Mouse (Mus musculus): Measurements from ENCODE around the gene Gemin2. TPM values are rescaled to one million over a fixed set of nuclear protein-coding genes. Genes with fewer than 3 reads are reported as not detected.
"Not testable (repeated sequence)": the region's sequence is repeated elsewhere in the genome, so short reads cannot be mapped to it uniquely, and the experiment has no call there.

The Gemin2 gene
- polyA plus RNA-seq, 1 experiment from 2014 or later: 23.8 TPM

DNA sequence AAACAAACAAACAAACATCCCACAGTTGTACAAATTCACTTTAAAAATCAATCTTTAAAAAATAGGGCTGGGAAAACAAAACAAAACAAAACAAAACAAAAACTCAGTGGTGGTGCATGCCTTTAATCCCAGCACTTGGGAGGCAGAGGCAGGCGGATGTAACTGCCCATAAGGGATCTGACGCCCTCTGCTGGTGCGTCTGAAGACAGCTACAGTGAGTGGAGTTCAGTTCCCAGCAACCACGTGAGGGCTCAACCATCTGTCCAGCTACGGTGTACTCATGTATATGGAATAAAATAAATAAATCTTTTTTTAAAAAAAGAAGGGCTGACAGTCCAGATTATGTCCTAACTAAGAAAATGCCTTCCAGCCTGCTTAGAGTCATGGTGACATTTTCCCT is 18.9 kb downstream of the Gemin2 start:
- 66% methylated on average over 5 of the region's 5 CpGs for WGBS
- Histone ChIP-seq H3K9ac (no peak overlapping the region), H3K4me1 (replicated peaks) (no peaks in the 10 kb centered on the region), H3K27me3 (replicated peaks) (no peaks in the 10 kb centered on the region), H3K9me3 (no peaks in the 10 kb centered on the region), H3K36me3 (peaks cover 4% of the 10 kb centered on the region; the same call in 1 of the 2 replicates), H3K4me3 (replicated peaks) (no peak overlapping the region), H3K4me2 (replicated peaks) (no peak overlapping the region), H3K27ac (no peak overlapping the region)
- ATAC-seq: no peak

DNA sequence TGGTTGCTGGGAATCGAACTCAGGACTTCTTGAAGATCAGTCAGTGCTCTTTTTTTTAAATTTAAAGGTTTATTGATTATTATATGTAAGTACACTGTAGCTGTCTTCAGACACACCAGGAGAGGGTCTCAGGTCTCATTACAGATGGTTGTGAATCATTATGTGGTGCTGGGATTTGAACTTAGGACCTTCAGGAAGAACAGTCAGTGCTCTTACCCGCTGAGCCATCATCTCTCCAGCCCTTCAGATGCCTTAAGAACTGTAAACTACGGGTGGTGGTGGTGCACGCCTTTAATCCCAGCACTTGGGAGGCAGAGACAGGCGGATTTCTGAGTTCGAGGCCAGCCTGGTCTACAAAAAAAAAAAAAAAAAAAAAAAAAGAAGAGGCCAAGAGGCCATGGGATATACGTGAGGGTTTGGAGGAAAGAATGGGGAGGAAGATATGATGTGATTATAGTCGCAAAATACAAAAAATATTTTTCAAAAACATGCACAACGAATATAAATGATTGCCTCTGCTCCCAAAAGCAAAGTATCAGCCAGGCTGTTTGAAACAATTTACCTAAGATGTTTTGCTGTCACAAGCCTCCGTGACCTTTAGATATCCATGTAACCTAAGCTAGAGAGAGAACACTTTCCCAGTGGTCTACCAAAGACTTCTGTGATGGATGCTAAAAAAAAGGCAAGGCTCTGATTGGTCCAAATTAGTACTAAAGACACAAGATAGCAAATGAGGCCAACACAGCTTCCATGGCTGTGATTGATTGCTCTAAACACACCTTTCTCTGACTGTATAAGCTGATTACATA is 26.2 kb downstream of the Gemin2 start:
- no peaks in the 10 kb centered on the region for H3K4me1 ChIP-seq (replicated peaks)
- H3K27ac ChIP-seq: no peak overlapping the region
- no peak; the same call in 1 of the 2 replicates for ATAC-seq
- H3K27me3 ChIP-seq (replicated peaks): no peaks in the 10 kb centered on the region
- H3K9me3 ChIP-seq: no peaks in the 10 kb centered on the region
- H3K4me2 ChIP-seq (replicated peaks): no peak overlapping the region; the same call in 1 of the 2 replicates
- H3K9ac ChIP-seq: no peak overlapping the region
- WGBS: 68% methylated on average over 10 of the region's 10 CpGs
- H3K36me3 ChIP-seq: peaks cover 10% of the 10 kb centered on the region; the same call in 1 of the 2 replicates
- H3K4me3 ChIP-seq (replicated peaks): no peak overlapping the region

DNA sequence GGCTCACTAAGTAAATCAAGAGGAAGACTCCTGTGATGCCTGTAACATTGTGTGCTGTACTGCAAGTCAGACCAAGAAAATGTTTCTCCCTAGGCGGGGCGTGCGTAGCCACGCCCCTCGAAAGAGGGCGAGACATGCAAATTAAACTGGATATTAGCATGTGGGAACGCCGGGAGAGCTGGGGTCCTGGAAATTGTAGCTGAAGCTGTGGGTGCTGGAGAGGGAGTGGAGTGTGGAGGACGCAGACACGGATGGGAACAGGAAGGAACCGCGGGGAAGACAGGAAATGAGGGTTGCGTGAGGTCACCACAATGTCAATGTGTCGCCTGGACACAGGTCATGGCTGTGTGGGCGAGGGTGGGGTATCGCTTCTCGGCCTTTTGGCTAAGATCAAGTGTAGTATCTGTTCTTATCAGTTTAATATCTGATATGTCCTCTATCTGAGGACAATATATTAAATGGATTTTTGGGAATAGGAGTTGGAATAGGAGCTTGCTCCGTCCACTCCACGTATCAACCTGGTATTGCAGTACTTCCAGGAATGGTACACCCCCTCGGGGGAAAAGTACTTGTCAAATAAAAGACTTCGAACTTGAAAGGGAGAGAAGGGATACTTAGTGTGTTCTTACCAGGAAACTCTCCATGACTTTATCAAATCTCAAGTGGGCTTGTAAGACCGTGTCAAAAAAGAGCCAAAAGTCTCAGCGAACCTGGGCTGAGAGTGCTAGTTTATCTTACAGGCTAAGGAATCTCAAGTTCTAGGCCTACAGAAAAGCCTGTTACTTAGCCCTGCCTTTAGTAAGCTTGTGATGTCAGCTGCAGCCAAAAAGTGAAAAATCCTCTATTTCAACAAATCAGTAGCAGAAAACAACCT is 27.0 kb downstream of the Gemin2 start:
- Histone ChIP-seq H3K27ac (peak overlapping the region; percentile 90), H3K36me3 (peaks cover 10% of the 10 kb centered on the region; the same call in 1 of the 2 replicates), H3K4me3 (replicated peaks) (0 out of 2 replicates have a peak overlapping the region, but pooled peaks have one; percentile 6), H3K4me1 (replicated peaks) (no peaks in the 10 kb centered on the region), H3K27me3 (replicated peaks) (no peaks in the 10 kb centered on the region), H3K4me2 (replicated peaks) (peak overlapping the region; percentile 45), H3K9me3 (no peaks in the 10 kb centered on the region), H3K9ac (no peak overlapping the region; the same call in 1 of the 2 replicates)
- 10% methylated on average over 23 of the region's 23 CpGs for WGBS
- peak; percentile 93 for ATAC-seq

DNA sequence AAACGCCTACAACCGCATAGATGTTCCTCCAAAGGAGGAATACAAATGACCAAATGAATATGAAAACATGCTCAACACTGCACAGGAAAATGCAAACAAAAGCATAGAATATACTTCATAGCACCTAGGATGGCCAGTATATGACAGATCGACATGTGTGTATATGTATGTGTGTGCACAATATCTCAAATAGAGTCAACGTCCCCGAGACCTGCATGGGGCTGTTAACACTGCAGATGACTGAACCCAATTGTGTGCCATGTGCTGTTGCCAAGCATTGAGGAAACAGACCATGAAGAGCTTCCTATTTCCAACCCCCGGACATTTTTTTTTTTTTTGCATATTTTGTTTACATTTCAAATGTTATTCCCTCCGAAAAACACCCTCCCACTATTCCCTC is 27.7 kb downstream of the Gemin2 start:
- no peaks in the 10 kb centered on the region for H3K9me3 ChIP-seq
- H3K4me1 ChIP-seq (replicated peaks): no peaks in the 10 kb centered on the region
- peak; percentile 23 for ATAC-seq
- H3K36me3 ChIP-seq: peaks cover 13% of the 10 kb centered on the region; the same call in 1 of the 2 replicates
- H3K27me3 ChIP-seq (replicated peaks): no peaks in the 10 kb centered on the region
- WGBS: 36% methylated on average over 7 of the region's 7 CpGs
- H3K4me3 ChIP-seq (replicated peaks): no peak overlapping the region
- H3K9ac ChIP-seq: no peak overlapping the region
- no peak overlapping the region for H3K4me2 ChIP-seq (replicated peaks)
- H3K27ac ChIP-seq: peak overlapping the region; percentile 90; the same call in 1 of the 2 replicates

DNA sequence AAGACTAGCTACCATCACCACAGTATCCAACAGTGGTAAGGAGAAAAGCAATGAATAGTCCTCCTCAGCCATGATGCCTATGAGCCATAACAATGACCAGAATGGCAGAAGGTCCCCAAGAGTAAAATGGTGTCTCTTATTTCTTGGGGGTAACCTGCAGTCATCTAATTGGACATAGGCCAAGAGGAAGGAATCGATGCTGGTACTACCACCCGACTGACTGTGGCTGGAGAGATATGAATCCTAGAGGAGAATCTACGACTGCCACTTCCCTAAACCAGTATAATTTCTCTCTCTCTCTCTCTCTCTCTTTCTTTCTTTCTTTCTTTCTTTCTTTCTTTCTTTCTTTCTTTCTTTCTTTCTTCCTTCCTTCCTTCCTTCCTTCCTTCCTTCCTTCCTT is 39.3 kb downstream of the Gemin2 start:
- H3K4me2 ChIP-seq (replicated peaks): no peak overlapping the region
- WGBS: 87% methylated on average over 3 of the region's 3 CpGs
- H3K27ac ChIP-seq: no peak overlapping the region
- no peaks in the 10 kb centered on the region for H3K4me1 ChIP-seq (replicated peaks)
- H3K4me3 ChIP-seq (replicated peaks): no peak overlapping the region
- no peaks in the 10 kb centered on the region for H3K9me3 ChIP-seq
- no peaks in the 10 kb centered on the region for H3K27me3 ChIP-seq (replicated peaks)
- no peak overlapping the region for H3K9ac ChIP-seq
- no peak for ATAC-seq
- H3K36me3 ChIP-seq: peaks cover 16% of the 10 kb centered on the region; the same call in 1 of the 2 replicates

DNA sequence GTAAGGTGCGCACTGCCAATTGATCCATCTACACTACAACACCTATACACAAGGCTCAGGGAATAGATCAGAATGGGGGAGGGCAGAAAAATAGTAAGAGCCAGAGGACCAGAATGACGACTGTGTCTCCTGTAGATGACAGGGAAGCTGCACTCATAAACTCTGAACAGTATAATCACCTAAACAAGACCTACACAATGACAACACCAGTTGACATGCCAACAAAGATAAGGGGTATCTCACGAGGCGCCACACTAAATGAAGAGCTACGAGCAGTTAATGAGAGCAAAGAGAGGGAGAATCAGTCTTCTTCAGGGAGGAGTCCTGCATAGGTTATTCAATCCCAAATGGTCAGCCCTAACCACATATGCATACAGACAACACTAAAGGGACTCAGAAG is 40.0 kb downstream of the Gemin2 start:
- 84% methylated on average over 5 of the region's 5 CpGs for WGBS
- H3K4me3 ChIP-seq (replicated peaks): no peak overlapping the region

DNA sequence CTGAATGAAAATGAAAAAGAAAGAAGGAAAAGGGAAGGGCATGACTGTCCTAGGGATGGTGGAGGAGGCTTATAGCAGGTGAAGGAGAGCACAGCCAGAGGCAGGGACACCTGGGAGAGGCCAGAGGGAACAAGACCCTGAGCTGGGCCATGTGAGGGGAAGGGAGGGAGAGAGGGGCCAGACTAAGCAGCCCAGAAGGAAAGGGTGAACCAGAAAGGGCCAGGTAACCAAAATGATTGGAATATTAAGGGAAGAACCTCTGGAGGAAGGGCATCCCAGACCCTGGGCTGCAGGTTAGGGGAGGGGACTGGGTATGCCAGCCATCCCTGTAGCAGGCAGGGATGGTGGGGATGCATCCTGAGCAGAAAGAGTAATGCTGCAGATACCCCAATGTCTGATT is 40.8 kb downstream of the Gemin2 start:
- H3K9me3 ChIP-seq: no peaks in the 10 kb centered on the region
- no peak for ATAC-seq
- no peak overlapping the region for H3K9ac ChIP-seq
- peaks cover 18% of the 10 kb centered on the region; the same call in 1 of the 2 replicates for H3K36me3 ChIP-seq
- no peaks in the 10 kb centered on the region for H3K4me1 ChIP-seq (replicated peaks)
- H3K4me3 ChIP-seq (replicated peaks): no peak overlapping the region
- H3K27ac ChIP-seq: no peak overlapping the region
- no peaks in the 10 kb centered on the region for H3K27me3 ChIP-seq (replicated peaks)
- H3K4me2 ChIP-seq (replicated peaks): no peak overlapping the region

More for the DNA sequence above, 40.0 kb downstream of the Gemin2 start:
- no peaks in the 10 kb centered on the region for H3K27me3 ChIP-seq (replicated peaks)
- H3K4me1 ChIP-seq (replicated peaks): no peaks in the 10 kb centered on the region
- no peaks in the 10 kb centered on the region for H3K9me3 ChIP-seq
- H3K36me3 ChIP-seq: peaks cover 18% of the 10 kb centered on the region; the same call in 1 of the 2 replicates
- ATAC-seq: no peak
- H3K9ac ChIP-seq: no peak overlapping the region
- no peak overlapping the region for H3K4me2 ChIP-seq (replicated peaks)
- H3K27ac ChIP-seq: no peak overlapping the region

DNA sequence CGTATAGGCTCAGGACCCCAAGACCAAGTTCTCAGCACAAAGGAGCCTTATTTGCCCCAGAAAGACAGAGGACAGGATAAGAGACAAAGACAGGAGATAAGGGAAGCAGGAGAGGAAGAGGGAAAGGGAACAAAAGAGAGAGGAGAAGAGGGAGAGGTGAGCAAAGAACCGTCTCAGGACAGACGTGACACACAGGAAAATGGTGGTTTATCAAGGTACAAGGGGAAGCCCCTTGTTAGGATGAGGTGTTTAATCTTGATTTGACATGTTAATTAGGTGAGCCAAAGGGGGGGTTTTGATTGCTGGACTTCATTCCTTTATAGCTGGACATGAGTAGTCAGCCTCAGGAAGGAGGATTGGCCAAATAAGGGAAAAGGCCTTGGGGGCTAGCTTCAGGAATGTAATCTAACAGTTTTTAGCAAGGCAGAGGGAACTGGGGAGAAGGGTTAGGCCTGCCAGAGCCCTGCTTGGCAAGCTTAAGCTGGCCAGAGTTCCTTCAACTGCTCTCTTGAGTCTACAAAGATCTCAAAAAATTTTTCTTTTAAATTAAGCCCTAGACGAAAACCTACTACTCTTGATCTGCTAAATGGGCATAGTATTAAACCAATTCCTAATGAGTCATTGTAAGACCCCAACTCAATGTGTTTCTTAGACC is 42.1 kb downstream of the Gemin2 start:
- H3K27ac ChIP-seq: no peak overlapping the region
- H3K9ac ChIP-seq: no peak overlapping the region
- peaks cover 21% of the 10 kb centered on the region; the same call in 1 of the 2 replicates for H3K36me3 ChIP-seq
- 80% methylated on average over 4 of the region's 4 CpGs for WGBS
- no peak for ATAC-seq
- no peak overlapping the region for H3K4me2 ChIP-seq (replicated peaks)
- H3K27me3 ChIP-seq (replicated peaks): no peaks in the 10 kb centered on the region
- H3K9me3 ChIP-seq: no peaks in the 10 kb centered on the region
- H3K4me1 ChIP-seq (replicated peaks): peaks cover 7% of the 10 kb centered on the region; the same call in 1 of the 2 replicates
- H3K4me3 ChIP-seq (replicated peaks): no peak overlapping the region

DNA sequence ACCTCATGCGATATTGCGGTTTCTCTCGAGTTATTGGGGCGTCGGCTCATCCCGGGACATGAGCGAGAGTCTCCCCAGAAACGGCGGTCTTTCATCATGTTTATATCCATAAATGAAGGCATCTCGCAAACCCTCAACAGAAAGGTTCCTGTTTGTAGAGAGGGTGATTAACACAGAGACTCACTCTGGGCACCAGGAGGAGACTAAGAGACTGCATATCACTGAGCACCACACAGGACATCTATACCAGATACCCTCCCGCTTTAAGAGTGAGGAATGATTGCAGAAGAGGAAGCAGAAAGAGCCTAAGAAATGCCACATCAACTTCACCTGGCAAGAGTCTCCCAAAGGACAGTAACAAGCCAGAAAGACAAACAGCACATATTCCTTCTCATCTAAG is 43.0 kb downstream of the Gemin2 start:
- Histone ChIP-seq H3K4me3 (replicated peaks) (no peak overlapping the region), H3K27me3 (replicated peaks) (no peaks in the 10 kb centered on the region), H3K36me3 (peaks cover 21% of the 10 kb centered on the region; the same call in 1 of the 2 replicates), H3K4me1 (replicated peaks) (peaks cover 8% of the 10 kb centered on the region; the same call in 1 of the 2 replicates), H3K27ac (no peak overlapping the region), H3K9me3 (no peaks in the 10 kb centered on the region), H3K4me2 (replicated peaks) (no peak overlapping the region), H3K9ac (no peak overlapping the region)
- WGBS: 95% methylated on average over 11 of the region's 11 CpGs
- ATAC-seq: no peak

DNA sequence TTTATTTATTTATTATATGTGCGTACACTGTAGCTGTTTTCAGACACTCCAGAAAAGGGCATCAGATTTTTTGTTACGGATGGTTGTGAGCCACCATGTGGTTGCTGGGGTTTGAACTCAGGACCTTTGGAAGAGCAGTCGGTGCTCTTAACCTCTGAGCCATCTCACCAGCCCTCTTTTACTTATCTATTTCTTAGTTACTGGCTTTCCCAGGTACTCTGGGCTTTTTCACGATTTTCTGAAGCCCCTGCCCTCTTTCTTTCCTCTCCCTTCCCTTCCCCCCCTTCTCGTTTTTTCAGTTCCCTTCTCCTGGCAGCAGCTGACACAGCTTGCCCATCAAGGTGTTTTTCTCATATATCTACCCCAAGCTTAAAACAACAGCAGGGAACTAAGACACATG is 45.0 kb downstream of the Gemin2 start:
- H3K9ac ChIP-seq; H3K4me2 ChIP-seq (replicated peaks); ATAC-seq; H3K9me3 ChIP-seq; H3K27me3 ChIP-seq (replicated peaks); H3K27ac ChIP-seq; H3K4me3 ChIP-seq (replicated peaks); H3K4me1 ChIP-seq (replicated peaks): not testable (repeated sequence)
- H3K36me3 ChIP-seq: peaks cover 12% of the 10 kb centered on the region; the same call in 1 of the 2 replicates
- 84% methylated on average over 5 of the region's 5 CpGs for WGBS

DNA sequence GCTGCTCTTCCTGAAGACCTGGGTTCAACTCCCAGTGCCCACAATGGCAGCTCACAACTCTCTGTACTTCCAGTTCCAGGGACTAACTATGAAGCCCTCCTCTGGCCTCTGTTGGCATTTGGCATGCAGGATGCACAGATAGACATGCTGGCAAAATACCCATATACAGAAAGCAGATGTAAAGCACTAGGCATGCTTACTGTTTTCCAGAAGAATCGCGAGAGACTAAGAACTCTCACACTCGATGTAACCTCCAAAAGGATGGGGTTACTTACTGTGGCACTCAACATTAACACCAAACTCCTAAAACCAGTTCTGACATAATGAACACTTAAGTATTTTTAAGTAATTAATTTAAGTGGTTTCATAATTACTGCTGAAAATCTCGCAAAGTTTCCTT is 47.1 kb downstream of the Gemin2 start:
- Histone ChIP-seq H3K4me1 (replicated peaks) (peaks cover 8% of the 10 kb centered on the region; the same call in 1 of the 2 replicates), H3K4me2 (replicated peaks) (peak overlapping the region; percentile 67), H3K27me3 (replicated peaks) (no peaks in the 10 kb centered on the region), H3K9ac (peak overlapping the region; percentile 89), H3K36me3 (peaks cover 12% of the 10 kb centered on the region; the same call in 1 of the 2 replicates), H3K9me3 (no peaks in the 10 kb centered on the region), H3K4me3 (replicated peaks) (peak overlapping the region; percentile 80), H3K27ac (0 out of 2 replicates have a peak overlapping the region, but pooled peaks have one; percentile 95)
- no peak for ATAC-seq
- WGBS: 62% methylated on average over 4 of the region's 4 CpGs

All from intestine, embryonic 15.5 days (tissue).